Mouse (Mus musculus) spleen, adult 2 months (tissue): ENCODE measurements around the gene Mllt1.
"Not testable (repeated sequence)": the region's sequence is repeated elsewhere in the genome, so short reads cannot be mapped to it uniquely, and the experiment has no call there.

Source experiments
- CTCF ChIP-seq: fragments of 200-500 bp; IDR thresholded peaks from 2 replicates; pipeline ENCODE4 v1.5.1; 2011; ENCODE audit warnings: mild to moderate bottlenecking, inconsistent platforms; ENCODE audit not compliant: insufficient read depth, insufficient read length, insufficient replicate concordance; ENCODE audit errors: extremely low read depth
- POLR2A ChIP-seq: fragments of 200-500 bp; IDR thresholded peaks from 2 replicates; pipeline ENCODE4 v1.6.1; 2011; ENCODE audit warnings: low read depth, low read length, inconsistent platforms

DNA sequence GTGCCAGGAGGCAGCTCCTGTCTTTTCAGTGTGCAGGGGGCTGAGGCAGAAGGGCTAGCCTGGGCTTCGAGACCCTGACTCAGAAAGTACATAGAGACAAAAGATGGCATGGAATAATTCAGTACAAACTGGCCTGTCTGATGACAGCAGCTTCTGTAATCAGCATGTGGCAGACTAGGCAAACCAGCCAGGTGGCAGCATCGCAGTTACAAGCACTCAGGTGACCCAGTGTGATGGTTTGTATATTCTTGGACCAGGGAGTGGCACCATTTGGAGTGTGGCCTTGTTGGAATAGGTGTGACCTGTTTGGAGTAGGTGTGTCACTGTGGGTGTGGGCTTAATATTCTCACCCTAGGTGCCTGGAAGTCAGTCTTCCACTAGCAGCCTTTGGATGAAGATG lies 25.5 kb downstream of the Mllt1 start:
- TF ChIP-seq CTCF, POLR2A: not testable (repeated sequence)
